Mouse (Mus musculus) layer of hippocampus, adult 18-20 months (tissue): ENCODE data around the gene Adam10. TPM values are rescaled to one million over a fixed set of nuclear protein-coding genes. Genes with fewer than 3 reads are reported as not detected.

Experiments used
- DNase-seq, 2 experiments: peaks; one replicate each; pipeline ENCODE4 v3.0.0; 2022; ENCODE audit warnings: low spot score in 2 of 2
- microRNA-seq, 2 experiments: library from miRNA; unstranded; fragments of <30 nt; microRNA quantifications; one replicate each; pipeline ENCODE4 v1.2.0; 2021
- total RNA-seq, 2 experiments: library from RNA; stranded (reverse); gene quantifications; 2 replicates each; pipeline ENCODE4 v1.2.3; 2021

Adam10 gene
- total RNA-seq, 2 experiments from 2014 or later: 65.8 to 68.4 TPM

DNA sequence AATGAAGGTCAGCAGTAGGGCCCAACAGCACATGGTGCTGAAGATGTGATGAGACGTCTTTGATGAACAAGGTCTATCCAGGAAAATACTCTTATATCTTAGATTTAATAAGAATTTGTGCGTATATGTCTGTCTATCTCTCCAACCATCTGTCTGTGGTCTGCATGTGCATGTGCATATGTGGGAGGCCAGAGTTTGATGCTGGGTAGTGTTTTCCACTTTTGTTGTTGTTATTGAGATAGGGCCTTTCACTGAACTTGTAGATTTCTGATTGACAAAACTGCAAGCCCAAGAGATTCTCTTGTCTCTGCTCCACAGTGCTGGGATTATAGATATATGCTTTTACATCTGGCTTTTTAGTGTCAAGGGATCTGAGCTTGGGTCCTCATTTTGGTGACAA lies 96.7 kb downstream of the Adam10 start:
- no peak for DNase-seq

GRCm38 (mm10) chr9:70782191-70782590 lies 103.4 kb downstream of the Adam10 start:
- no peak for DNase-seq

- DNase-seq: no peak
These were observed 109.9 kb downstream of the Adam10 start for GRCm38 (mm10) chr9:70788705-70789104.

GRCm38 (mm10) chr9:70790621-70791020 lies 111.8 kb downstream of the Adam10 start:
- no peak for DNase-seq

DNA sequence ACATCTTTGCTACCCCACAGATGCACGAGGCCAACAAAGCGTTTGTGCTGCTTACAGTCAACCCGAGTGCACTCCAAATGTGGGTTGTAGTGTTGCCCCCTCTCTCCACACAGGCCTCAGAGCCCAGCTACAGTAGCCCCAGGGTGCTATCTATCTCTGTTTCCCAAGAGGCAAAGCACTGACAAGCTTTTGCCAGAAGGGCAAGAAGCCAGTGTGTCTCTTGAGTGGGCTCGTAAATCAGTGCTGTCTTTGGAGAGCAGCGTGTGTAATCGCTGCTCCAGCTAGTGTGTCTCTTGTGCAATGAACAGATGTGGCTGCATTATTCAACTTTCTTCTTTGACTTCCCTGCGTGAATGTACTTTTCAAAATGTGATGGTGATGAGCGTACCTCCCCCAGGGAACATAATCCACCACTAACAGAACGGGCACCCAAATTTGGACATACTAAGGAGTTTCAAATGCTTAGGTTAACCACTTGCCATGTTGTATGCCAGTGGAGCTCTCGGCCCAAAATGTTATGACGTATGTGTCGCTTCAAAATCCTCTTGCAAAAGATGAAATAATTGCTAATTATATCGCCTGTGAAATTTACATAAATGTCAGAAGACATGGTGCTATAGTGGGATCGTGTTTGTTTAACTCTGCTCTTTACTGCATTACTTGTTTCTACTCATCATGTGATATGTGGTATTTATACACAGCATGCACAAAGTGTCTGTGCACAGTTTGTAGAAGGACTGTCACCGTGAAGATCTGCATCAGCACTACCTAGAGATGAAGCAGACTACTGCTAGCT lies 116.0 kb downstream of the Adam10 start:
- DNase-seq: no peak

DNA sequence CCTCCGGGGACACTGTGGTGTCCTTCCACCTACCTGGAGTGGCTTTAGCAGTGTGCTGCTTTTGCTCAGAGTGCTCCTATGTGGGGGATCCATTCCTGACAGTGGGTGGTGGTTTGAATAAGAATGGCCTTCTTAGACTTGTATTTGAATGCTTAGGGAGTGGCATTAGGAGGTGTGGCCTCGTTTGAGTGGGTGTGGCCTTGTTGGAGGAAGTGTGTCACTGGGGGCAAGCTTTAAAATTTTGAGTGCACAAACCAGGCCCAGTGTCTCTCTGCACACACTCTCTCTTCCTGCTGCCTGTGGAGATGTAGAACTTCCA lies 116.6 kb downstream of the Adam10 start:
- no peak for DNase-seq

DNA sequence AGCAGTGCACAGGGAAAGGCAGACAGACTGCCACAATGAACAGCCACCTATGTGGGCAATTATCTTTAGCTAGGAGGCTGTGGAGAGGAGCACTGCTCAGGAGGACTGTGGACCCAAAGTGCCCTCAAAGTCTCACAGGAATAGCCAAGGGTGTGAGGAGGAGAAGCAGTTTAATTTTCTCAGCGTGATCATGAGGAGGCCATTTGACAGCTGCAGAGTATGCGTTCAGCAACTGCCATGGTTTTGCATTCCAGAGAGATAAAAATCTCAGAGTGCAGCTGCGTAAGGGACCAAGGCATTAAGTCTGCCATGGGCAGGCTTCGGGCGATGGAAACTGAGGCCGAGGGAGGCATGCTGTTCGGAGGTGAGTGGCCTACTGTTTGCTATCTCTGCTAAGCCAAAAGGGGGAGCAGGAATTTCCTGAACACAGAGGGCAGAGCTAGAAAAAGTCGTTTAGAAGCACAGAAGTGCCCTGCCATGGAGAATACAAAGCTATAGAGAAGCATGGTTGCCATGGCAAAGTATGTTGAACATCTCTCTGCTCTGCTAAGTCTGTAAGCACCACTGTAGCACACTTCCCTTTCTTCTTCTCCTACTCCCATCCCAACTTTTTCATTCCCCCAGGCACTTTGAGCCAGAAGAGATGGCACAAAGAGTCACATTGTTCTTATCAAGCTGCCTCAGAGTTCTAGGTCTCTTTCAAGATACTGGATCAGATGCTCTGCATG lies 122.0 kb downstream of the Adam10 start:
- no peak for DNase-seq

GRCm38 (mm10) chr9:70801761-70802160 lies 123.0 kb downstream of the Adam10 start:
- no peak for DNase-seq

DNA sequence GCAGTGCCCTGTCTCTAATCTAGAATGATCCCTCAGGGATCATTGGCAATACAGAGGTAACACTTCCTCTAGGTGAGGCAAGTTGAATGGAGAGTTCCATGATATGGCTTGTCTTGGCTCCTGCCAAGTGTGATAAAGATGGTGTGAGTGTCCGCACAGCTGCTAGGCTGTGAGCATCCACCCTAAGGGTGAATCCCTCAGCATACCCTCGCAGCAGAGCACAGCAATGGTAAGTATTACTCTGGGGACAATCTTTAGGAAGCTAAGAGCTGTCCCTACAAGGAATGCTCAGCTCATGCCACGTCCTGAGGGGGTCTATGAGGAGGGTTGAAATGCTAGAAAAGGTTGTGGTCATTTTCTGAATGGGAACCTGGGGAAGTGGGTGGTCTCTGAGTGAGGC lies 124.0 kb downstream of the Adam10 start:
- no peak for DNase-seq

- DNase-seq: no peak
These were observed 127.3 kb downstream of the Adam10 start for GRCm38 (mm10) chr9:70806069-70806468.

- peak in 1 of 2 experiments; percentile 24 for DNase-seq
These were observed 128.9 kb downstream of the Adam10 start for GRCm38 (mm10) chr9:70807714-70808113.

GRCm38 (mm10) chr9:70812551-70812950 lies 133.8 kb downstream of the Adam10 start:
- DNase-seq: no peak

DNA sequence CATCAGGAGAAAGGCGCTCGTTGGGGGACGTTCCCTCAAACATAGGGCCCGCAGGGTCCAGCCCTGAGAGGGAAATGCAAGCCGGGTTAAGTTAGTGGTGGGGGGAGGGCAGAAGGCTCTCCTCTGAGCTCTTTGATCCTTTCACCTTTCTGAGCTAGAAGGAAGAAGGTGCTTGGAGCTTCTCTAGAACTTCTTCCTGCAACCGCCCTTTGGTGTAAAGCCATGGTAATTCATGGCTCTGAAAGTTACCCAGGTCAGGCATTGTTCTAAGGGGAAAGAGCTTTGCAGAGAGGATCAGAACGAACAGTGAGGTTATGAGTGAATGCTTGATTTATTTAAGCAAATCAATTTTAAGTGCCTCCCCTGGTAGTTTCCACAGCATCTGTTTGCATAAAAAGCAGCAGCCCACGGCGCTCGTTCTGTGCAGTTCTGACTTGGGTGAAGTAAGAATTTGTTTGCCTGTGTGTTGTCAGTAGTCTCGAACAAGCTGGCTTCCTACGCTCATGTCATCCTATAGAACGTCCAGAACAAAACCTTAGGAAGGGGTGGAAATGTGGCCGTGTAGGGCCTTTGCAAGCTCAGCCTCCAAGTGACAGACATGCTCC lies 138.0 kb downstream of the Adam10 start:
- peak; percentile 40 to 76 for DNase-seq

DNA sequence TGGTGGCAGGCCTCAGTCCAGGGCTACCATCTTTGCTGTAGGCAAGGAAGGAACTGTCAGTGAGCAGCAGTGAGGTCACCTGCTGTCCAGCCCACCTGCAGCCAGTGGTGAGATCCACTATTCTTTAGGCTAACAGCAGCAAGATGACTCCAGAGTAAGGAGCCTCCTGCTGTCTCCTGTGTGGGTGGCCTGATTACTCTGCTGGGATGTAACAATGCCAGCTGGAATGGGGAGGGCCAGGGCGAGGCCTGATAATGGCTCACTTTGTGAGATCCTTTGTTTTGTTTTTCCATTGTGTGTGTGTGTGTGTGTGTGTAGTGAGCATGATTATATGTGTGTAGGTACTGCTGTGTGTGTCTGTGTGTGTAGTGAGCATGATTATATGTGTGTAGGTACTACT lies 138.6 kb downstream of the Adam10 start:
- no peak for DNase-seq

- DNase-seq: no peak
These were observed 139.9 kb downstream of the Adam10 start for GRCm38 (mm10) chr9:70818739-70819138.

DNA sequence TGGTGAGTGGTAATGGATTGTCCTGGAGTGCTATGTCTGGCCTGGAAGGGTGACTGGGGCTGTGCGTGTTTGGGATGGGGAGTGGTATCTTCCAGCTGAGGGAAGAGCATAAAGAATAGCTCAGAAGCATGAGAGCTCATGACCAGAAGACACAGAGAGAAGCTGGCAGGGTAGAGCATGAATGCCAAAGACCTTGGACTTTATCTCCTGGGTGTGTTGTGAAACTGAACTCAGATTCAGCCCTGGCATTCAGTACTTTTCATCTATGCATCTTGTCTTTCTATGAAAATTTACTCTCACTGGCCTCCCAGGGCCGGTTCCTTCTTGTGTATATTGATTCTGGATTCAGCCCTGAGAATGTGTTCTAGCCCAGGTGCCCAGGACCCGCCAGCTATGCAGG lies 145.3 kb downstream of the Adam10 start:
- DNase-seq: no peak

- no peak for DNase-seq
These were observed 149.1 kb downstream of the Adam10 start for GRCm38 (mm10) chr9:70827911-70828310.

Small RNAs within 50 kb of the gene (microRNA-seq; reads per million reads assigned to microRNA genes)
- 0 reads per million in 2 experiments for gene Gm25149

Other genes with a start within 250 kb of the Adam10 start
- 10 to 100 TPM; 39.8 to 40.4 TPM for gene Rnf111, start 175.3 kb upstream of the Adam10 start, total RNA-seq
- 10 to 100 TPM; 48.5 to 53.5 TPM for gene Sltm, start 136.2 kb upstream of the Adam10 start, total RNA-seq
- 1 to 10 TPM in 1 of 2 experiments, under 1 TPM in 1; 0.84 to 1.3 TPM for gene Gm10642, start 22.7 kb upstream of the Adam10 start, total RNA-seq
- 10 to 100 TPM; 33.7 to 35.3 TPM for gene Mindy2, start 21.8 kb upstream of the Adam10 start, total RNA-seq